Mouse (Mus musculus): ENCODE results near the gene Fgfr2. TPM values are rescaled to one million over a fixed set of nuclear protein-coding genes. Genes with fewer than 3 reads are reported as not detected.

Gene Fgfr2
- total and polyA plus RNA-seq, 2 experiments from 2014 or later = 12.1 to 32.6 TPM

DNA sequence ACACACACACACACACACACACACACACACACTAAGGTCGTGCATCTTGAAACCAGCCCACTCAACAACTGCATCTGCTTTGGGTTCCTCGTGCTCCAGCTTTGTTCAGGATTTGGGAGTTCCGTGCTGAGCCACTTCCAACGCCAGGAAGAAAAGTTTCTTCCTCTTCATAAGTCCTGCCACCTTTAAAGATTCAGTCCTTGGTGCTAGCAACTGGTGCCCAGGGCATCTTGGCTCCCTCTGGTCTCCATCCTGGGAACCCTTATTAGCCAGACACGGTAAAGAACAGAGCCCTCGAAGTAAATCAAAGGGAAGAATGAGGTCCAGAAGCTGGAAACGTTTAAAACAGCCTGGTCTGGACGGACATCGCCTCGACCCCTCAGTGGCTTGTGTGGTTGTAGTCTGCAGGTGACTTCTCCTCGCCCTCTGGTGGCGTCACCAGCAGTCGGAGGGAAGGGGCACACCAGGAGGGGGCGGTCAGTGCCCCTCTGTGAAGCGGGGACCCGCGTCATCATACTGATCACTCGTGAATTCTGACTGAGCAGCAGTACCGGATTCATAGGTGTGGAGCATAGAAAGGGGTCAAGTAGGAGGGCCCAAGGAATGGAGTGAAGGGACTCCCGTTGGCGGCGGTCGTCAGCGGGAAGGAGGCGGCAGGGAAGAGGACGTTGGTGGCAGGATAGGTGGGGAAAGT, 526.4 kb downstream of the Fgfr2 start:
- ATAC-seq (ENCODE audit: low FRiP score) = no peak
- Histone ChIP-seq H3K27me3 (ENCODE audit: insufficient read depth, low read length) (peaks cover 57% of the 10 kb centered on the region), H3K4me2 (ENCODE audit: low read depth, low read length, poor library complexity, severe bottlenecking) (peak overlapping the region; percentile 88)

DNA sequence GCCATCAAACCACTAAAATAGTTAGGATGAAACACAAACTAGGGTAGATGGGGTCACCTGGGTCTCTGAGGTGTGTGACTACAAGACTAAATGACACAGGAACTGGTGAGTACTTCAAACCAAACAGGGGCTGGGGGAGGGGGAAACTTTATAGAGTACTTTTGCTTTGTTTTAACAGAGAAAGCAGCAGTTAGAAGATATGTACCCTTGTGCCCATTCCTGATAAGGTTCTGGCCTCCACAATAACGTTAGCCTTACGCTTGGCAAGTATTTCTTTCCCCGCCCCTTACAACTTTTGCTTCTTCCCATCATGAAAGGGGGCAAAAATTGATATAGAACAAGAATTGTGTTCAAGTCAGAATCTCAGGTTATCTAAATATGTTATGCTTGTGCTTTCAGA, 527.4 kb downstream of the Fgfr2 start:
- H3K27ac ChIP-seq (ENCODE audit: low read depth, low read length) = no peak overlapping the region
- H3K36me3 ChIP-seq (ENCODE audit: insufficient read depth, low read length) = no peaks in the 10 kb centered on the region
- DNase-seq (ENCODE audit: low spot score) (no peak), ATAC-seq (ENCODE audit: low FRiP score) (no peak)
- no peak overlapping the region for H3K9ac ChIP-seq (replicated peaks; ENCODE audit: low read length, poor library complexity, severe bottlenecking)
- no peak for TF ChIP-seq CTCF (IDR thresholded peaks at IDR 0.05)
- no peak overlapping the region for H3K4me3 ChIP-seq (ENCODE audit: low read depth, low read length)
- H3K27me3 ChIP-seq (ENCODE audit: insufficient read depth, low read length) = peaks cover 49% of the 10 kb centered on the region
- WGBS = 90% methylated on average over 3 of the region's 3 CpGs
- H3K9me3 ChIP-seq (ENCODE audit: low read length) = no peaks in the 10 kb centered on the region
- H3K4me1 ChIP-seq (ENCODE audit: insufficient read depth, low read length) = no peaks in the 10 kb centered on the region; the same call in none of the 2 replicates
- no peak overlapping the region for H3K4me2 ChIP-seq (ENCODE audit: low read depth, low read length, poor library complexity, severe bottlenecking)

More for the DNA sequence above, 526.4 kb downstream of the Fgfr2 start:
- H3K36me3 ChIP-seq (ENCODE audit: insufficient read depth, low read length) = no peaks in the 10 kb centered on the region
- DNase-seq (ENCODE audit: low spot score) = no peak
- WGBS = 9% methylated on average over 22 of the region's 26 CpGs
- no peaks in the 10 kb centered on the region for H3K9me3 ChIP-seq (ENCODE audit: low read length)
- H3K9ac ChIP-seq (replicated peaks; ENCODE audit: low read length, poor library complexity, severe bottlenecking) = no peak overlapping the region
- TF ChIP-seq CTCF (IDR thresholded peaks at IDR 0.05) = peak; percentile 53
- no peak overlapping the region for H3K27ac ChIP-seq (ENCODE audit: low read depth, low read length)
- no peaks in the 10 kb centered on the region; the same call in none of the 2 replicates for H3K4me1 ChIP-seq (ENCODE audit: insufficient read depth, low read length)
- peak overlapping the region; percentile 37 for H3K4me3 ChIP-seq (ENCODE audit: low read depth, low read length)

DNA sequence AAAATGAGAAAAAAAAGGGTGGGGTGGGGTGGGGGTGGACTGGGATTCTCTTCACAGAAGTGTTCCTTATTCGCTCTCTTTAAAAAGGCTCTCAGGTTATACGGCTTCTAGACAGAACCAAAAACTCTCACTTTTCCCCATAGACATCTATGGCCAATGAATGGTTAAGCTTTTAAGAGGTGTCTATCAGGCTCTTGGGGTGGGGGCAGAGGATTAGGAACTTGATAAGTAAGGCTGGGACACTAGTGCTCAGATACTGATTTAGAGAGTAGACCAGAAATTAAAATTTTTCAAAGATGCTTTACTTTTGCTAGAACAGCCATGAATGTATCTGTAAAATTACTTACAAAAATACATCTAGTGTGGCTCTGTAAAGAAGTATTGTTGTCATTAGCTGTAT, 528.8 kb downstream of the Fgfr2 start:
- H3K9me3 ChIP-seq (ENCODE audit: low read length) = no peaks in the 10 kb centered on the region
- H3K36me3 ChIP-seq (ENCODE audit: insufficient read depth, low read length) = no peaks in the 10 kb centered on the region
- H3K27ac ChIP-seq (ENCODE audit: low read depth, low read length) = no peak overlapping the region
- no peak for TF ChIP-seq CTCF (IDR thresholded peaks at IDR 0.05)
- H3K27me3 ChIP-seq (ENCODE audit: insufficient read depth, low read length) = peaks cover 42% of the 10 kb centered on the region
- no peak overlapping the region for H3K4me3 ChIP-seq (ENCODE audit: low read depth, low read length)
- ATAC-seq (ENCODE audit: low FRiP score) (no peak), DNase-seq (ENCODE audit: low spot score) (no peak)
- H3K4me1 ChIP-seq (ENCODE audit: insufficient read depth, low read length) = no peaks in the 10 kb centered on the region; the same call in none of the 2 replicates
- H3K9ac ChIP-seq (replicated peaks; ENCODE audit: low read length, poor library complexity, severe bottlenecking) = no peak overlapping the region
- no peak overlapping the region for H3K4me2 ChIP-seq (ENCODE audit: low read depth, low read length, poor library complexity, severe bottlenecking)
- WGBS = 96% methylated on average over 2 of the region's 2 CpGs

DNA sequence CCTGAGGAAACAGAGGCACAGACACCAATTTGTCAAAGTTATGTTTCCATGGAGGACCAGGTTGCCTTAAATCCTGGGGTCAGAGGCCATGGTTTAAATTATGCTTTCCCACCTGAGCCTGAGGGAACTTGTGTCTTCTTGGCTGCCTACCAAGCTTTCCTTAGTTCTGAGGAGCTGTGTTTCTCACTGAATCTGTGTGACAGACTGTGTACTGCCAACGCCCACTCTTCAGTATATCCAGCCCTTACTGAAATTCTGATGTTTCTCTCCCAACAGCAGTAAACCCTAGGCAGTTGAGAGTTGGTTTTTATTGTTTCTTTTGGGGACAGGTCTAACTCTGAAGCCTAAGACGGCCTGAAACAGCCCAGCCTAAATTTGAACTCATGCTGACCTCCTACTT, 529.4 kb downstream of the Fgfr2 start:
- H3K27me3 ChIP-seq (ENCODE audit: insufficient read depth, low read length) = peaks cover 37% of the 10 kb centered on the region
- no peak overlapping the region for H3K9ac ChIP-seq (replicated peaks; ENCODE audit: low read length, poor library complexity, severe bottlenecking)
- no peaks in the 10 kb centered on the region; the same call in 1 of the 2 replicates for H3K4me1 ChIP-seq (ENCODE audit: insufficient read depth, low read length)
- 65% methylated on average over 2 of the region's 2 CpGs for WGBS
- no peak overlapping the region for H3K4me2 ChIP-seq (ENCODE audit: low read depth, low read length, poor library complexity, severe bottlenecking)
- DNase-seq (ENCODE audit: low spot score) (no peak), ATAC-seq (ENCODE audit: low FRiP score) (no peak)
- H3K4me3 ChIP-seq (ENCODE audit: low read depth, low read length) = no peak overlapping the region
- no peaks in the 10 kb centered on the region for H3K9me3 ChIP-seq (ENCODE audit: low read length)
- H3K36me3 ChIP-seq (ENCODE audit: insufficient read depth, low read length) = no peaks in the 10 kb centered on the region
- no peak for TF ChIP-seq CTCF (IDR thresholded peaks at IDR 0.05)
- H3K27ac ChIP-seq (ENCODE audit: low read depth, low read length) = no peak overlapping the region

DNA sequence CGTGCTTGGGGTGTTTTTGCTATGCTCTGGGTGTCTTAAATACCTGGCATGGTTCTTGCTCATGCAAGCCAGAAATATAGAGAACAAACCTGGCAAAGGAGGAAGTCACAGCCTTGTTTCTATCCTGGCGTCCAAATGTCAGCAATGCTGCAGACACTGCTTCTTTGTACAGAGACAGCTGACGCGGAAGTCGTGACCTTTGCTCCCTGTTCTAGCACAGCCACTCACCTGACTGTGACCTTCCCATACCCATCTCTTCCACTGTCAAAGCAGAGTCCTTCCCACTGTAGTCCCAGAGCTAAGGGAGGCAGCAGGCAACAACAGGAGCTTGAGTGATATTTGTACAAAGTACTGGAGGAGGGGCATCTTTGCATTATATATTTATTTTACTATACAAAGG, 533.5 kb downstream of the Fgfr2 start:
- 64% methylated on average over 5 of the region's 5 CpGs for WGBS
- Histone ChIP-seq H3K9me3 (ENCODE audit: low read length) (no peaks in the 10 kb centered on the region), H3K36me3 (ENCODE audit: insufficient read depth, low read length) (no peaks in the 10 kb centered on the region), H3K27ac (ENCODE audit: low read depth, low read length) (no peak overlapping the region), H3K27me3 (ENCODE audit: insufficient read depth, low read length) (no peaks in the 10 kb centered on the region), H3K4me2 (ENCODE audit: low read depth, low read length, poor library complexity, severe bottlenecking) (no peak overlapping the region), H3K9ac (replicated peaks; ENCODE audit: low read length, poor library complexity, severe bottlenecking) (no peak overlapping the region), H3K4me3 (ENCODE audit: low read depth, low read length) (no peak overlapping the region), H3K4me1 (ENCODE audit: insufficient read depth, low read length) (no peaks in the 10 kb centered on the region)
- DNase-seq (ENCODE audit: low spot score) = no peak
- ATAC-seq (ENCODE audit: low FRiP score) = no peak
- TF ChIP-seq CTCF (IDR thresholded peaks at IDR 0.05) = no peak

DNA sequence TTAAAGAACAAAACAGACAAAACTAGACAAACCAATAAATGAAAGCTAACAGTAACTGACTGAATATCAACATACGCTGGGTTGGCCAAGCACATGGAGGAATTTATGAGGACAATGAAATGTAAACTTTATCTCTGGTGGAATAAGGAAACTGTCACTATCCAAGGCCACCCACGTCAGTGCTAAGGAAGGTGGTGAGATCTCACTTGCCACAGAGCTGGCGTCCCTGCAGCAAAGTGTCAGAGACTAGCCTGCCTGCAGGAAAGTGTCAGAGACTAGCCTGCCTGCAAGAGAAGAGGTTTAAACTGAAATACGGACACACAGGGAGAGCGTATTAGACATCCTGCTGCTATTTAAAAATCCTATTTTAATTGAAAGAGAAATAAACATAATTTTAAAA, 536.0 kb downstream of the Fgfr2 start:
- no peak for ATAC-seq (ENCODE audit: low FRiP score)

More for the DNA sequence above, 536.0 kb downstream of the Fgfr2 start:
- no peaks in the 10 kb centered on the region for H3K36me3 ChIP-seq (ENCODE audit: insufficient read depth, low read length)
- H3K9me3 ChIP-seq (ENCODE audit: low read length) = no peaks in the 10 kb centered on the region
- 79% methylated on average over 5 of the region's 5 CpGs for WGBS
- DNase-seq (ENCODE audit: low spot score) = no peak
- H3K4me3 ChIP-seq (ENCODE audit: low read depth, low read length) = no peak overlapping the region
- no peak overlapping the region for H3K27ac ChIP-seq (ENCODE audit: low read depth, low read length)
- H3K4me1 ChIP-seq (ENCODE audit: insufficient read depth, low read length) = no peaks in the 10 kb centered on the region
- H3K4me2 ChIP-seq (ENCODE audit: low read depth, low read length, poor library complexity, severe bottlenecking) = no peak overlapping the region
- no peak for TF ChIP-seq CTCF (IDR thresholded peaks at IDR 0.05)
- no peaks in the 10 kb centered on the region for H3K27me3 ChIP-seq (ENCODE audit: insufficient read depth, low read length)
- no peak overlapping the region for H3K9ac ChIP-seq (replicated peaks; ENCODE audit: low read length, poor library complexity, severe bottlenecking)

All from midbrain, postnatal 0 days (tissue).